Mouse (Mus musculus) neural tube, embryonic 11.5 days (tissue): ENCODE measurements at regions not wholly inside any gene's neighbourhood (a gene's known extent, or its start where the extent isn't known, plus 50 kb on each side); places are given as distances from the start of the nearest gene placed in this dataset.

ENCODE experiments used
- ATAC-seq: fragments of 200-750 bp; cut with Nextera tagmentation; 2 replicates; pipeline ENCODE4 v1.8.0; 2017; ENCODE audit warnings: moderate number of reproducible peaks, mild to moderate bottlenecking, moderate TSS enrichment, moderate library complexity; ENCODE audit not compliant: insufficient read depth, low FRiP score, low TSS enrichment
- DNase-seq: peaks from one replicate; pipeline ENCODE4 v3.0.0-alpha.2; 2015; ENCODE audit warnings: low spot score
- H3K27ac ChIP-seq: fragments of 300-500 bp; sonication (generic); 2 replicates; pipeline ENCODE4 v1.5.1; 2014; ENCODE audit warnings: low read depth, mild to moderate bottlenecking, low read length
- H3K27me3 ChIP-seq: fragments of 300-500 bp; sonication (generic); 2 replicates; pipeline ENCODE4 v1.6.1; 2014; ENCODE audit warnings: mild to moderate bottlenecking, low read length, mixed read lengths; ENCODE audit not compliant: control insufficient read depth, insufficient read depth
- H3K36me3 ChIP-seq: fragments of 300-500 bp; sonication (generic); 2 replicates; pipeline ENCODE4 v1.6.1; 2014; ENCODE audit warnings: mild to moderate bottlenecking, low read length, moderate library complexity, mixed read lengths; ENCODE audit not compliant: control insufficient read depth, insufficient read depth
- H3K4me1 ChIP-seq: fragments of 300-500 bp; sonication (generic); 2 replicates; pipeline ENCODE4 v1.6.1; 2014; ENCODE audit warnings: low read length, mixed read lengths; ENCODE audit not compliant: control insufficient read depth, insufficient read depth
- H3K4me2 ChIP-seq: fragments of 300-500 bp; sonication (generic); 2 replicates; pipeline ENCODE4 v1.6.1; 2014; ENCODE audit warnings: low read depth, mild to moderate bottlenecking, moderate library complexity
- H3K4me3 ChIP-seq: fragments of 300-500 bp; sonication (generic); 2 replicates; pipeline ENCODE4 v1.5.1; 2014; ENCODE audit warnings: low read depth, low read length
- H3K9ac ChIP-seq: fragments of 300-500 bp; sonication (generic); 2 replicates; pipeline ENCODE4 v1.6.1; 2014; ENCODE audit warnings: mild to moderate bottlenecking, low read length
- H3K9me3 ChIP-seq: fragments of 300-500 bp; sonication (generic); 2 replicates; pipeline ENCODE4 v1.6.1; 2016; ENCODE audit warnings: low read length; ENCODE audit not compliant: control insufficient read depth
- WGBS: fragments of 180-500 bp; shearing (Covaris S2); extraction: QIAGEN DNeasy Blood & Tissue Kit; methylation state at CpG from one replicate; pipeline ENCODE4 v1.1.7; 2014; 5-methylcytosine and 5-hydroxymethylcytosine counted together

DNA sequence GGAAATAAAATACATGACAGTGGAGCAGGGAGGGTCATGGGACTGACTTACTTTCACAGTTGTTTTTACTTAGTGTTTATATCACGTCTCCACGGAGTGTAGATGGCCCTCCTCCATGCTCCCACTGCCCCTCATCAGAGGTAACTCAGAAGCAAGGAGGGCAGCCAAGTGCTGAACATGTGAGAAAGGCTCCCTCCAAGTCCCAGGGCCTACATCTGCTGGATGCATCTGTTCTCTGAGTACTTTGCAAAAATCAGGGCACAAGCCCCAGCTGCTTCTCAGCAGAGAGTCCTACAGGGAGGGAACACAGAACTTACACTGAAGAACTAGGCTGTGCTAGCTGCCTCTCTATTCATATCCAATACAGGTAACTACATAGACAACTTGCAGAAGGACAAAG is 83.5 kb upstream of the Fam49a start:
- 71% methylated on average over 2 of the region's 2 CpGs for WGBS
- Histone ChIP-seq H3K4me2 (no peak overlapping the region), H3K4me3 (no peak overlapping the region), H3K27ac (no peak overlapping the region), H3K9ac (no peak overlapping the region), H3K9me3 (no peaks in the 10 kb centered on the region), H3K36me3 (no peaks in the 10 kb centered on the region), H3K4me1 (peaks cover 7% of the 10 kb centered on the region; the same call in 1 of the 2 replicates), H3K27me3 (no peaks in the 10 kb centered on the region)
- no peak for DNase-seq
- ATAC-seq: no peak

DNA sequence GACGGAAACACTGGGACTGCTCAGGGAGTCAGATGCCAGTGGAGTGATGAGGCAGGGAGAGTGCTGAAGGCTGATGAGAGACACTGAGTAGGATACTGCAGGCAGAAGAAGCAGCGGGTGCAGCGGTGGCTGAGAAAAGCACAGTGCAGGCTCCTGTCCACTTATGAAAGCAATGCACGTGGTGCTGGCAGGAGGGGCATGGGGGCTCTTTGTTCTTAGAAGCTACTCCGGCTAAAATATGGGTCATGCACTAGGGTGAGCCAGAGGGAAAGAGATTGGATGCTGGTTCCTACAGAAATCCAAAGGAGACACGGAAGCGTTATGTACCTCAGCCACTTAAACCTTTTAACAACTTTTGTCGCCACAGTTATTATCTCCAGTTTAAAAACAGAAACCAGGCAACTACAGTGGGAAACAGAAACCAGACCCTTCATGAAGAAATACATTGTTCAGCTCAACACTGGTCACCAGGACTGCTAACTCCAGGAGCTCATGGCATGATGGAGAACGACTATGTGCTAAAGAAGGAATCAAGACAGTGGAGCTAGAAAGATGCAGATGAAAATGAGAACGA is 82.6 kb upstream of the Fam49a start:
- Histone ChIP-seq H3K4me2 (no peak overlapping the region), H3K9me3 (no peaks in the 10 kb centered on the region), H3K9ac (no peak overlapping the region), H3K36me3 (no peaks in the 10 kb centered on the region), H3K27me3 (no peaks in the 10 kb centered on the region), H3K4me3 (no peak overlapping the region), H3K27ac (no peak overlapping the region), H3K4me1 (peaks cover 7% of the 10 kb centered on the region; the same call in 1 of the 2 replicates)
- ATAC-seq (0 out of 2 replicates have a peak, but pooled peaks have one; percentile 39), DNase-seq (peak; percentile 39)
- 62% methylated on average over 10 of the region's 10 CpGs for WGBS

DNA sequence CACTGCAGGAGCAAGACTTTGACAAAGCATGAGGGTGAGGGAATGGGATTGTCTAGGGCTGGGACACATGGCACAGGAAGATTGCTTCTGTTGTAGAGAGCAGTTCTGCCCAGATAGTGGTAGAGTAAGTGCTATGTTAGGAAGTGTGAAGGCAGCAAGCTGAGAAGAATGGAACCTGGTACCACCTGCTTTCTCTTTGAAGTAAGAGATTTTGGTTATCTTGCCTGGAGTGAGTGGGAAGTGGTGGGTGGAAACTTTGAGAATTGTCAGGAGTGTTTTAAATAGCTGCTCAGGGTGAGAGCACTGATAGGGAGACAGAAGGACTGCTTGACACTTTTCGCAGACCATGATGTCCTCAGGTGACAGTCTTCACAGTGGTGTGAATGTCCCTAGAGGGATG is 81.0 kb upstream of the Fam49a start:
- Histone ChIP-seq H3K9ac (no peak overlapping the region), H3K4me3 (no peak overlapping the region), H3K9me3 (no peaks in the 10 kb centered on the region), H3K36me3 (no peaks in the 10 kb centered on the region), H3K4me2 (no peak overlapping the region), H3K27ac (no peak overlapping the region), H3K27me3 (no peaks in the 10 kb centered on the region), H3K4me1 (peaks cover 7% of the 10 kb centered on the region; the same call in 1 of the 2 replicates)
- 86% methylated on average over 1 of the region's 1 CpGs for WGBS
- no peak for DNase-seq
- ATAC-seq: no peak

DNA sequence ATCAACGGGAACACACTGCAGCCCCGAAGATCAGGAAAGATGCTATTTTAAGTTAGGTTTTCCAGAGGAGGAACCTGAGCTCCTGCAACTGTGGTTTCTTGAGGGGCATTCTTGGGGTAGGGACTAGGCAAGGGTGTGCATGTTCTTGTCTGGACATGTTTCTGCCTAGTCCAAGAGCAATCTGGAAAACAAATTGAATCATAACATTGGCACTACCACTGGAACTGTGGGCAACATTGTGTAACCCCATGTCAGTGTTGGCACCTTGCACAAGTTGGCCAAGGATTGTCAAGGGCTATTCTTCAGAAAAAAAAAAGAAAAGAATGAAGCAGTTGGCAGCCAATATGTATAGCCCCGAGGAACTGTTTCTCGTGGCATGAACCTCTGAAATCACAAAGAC is 80.3 kb upstream of the Fam49a start:
- Histone ChIP-seq H3K4me2 (no peak overlapping the region), H3K4me1 (peaks cover 4% of the 10 kb centered on the region; the same call in 1 of the 2 replicates), H3K4me3 (no peak overlapping the region), H3K36me3 (no peaks in the 10 kb centered on the region), H3K9ac (no peak overlapping the region), H3K27ac (no peak overlapping the region), H3K9me3 (no peaks in the 10 kb centered on the region), H3K27me3 (no peaks in the 10 kb centered on the region)
- no peak for ATAC-seq
- DNase-seq: no peak
- WGBS: 93% methylated on average over 4 of the region's 4 CpGs

DNA sequence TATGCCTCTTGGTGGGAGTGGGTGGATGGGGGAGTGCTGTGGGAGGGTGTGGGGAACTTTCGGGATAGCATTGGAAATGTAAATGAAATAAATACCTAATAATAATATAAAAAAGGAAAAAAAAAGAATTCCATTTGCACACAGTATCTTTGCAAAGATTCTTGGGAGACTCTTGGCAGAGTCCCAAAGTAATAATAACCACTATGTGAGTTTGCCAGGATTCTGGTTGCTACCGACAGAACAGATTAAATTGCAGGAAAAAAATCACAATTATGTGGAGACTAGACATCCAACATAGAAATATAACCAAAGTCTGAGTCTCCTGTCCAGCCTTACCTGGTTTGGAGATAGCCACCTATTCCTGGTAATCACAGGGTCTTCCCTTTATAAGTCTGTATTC is 75.6 kb upstream of the Fam49a start:
- no peak for DNase-seq
- no peaks in the 10 kb centered on the region for H3K4me1 ChIP-seq

DNA sequence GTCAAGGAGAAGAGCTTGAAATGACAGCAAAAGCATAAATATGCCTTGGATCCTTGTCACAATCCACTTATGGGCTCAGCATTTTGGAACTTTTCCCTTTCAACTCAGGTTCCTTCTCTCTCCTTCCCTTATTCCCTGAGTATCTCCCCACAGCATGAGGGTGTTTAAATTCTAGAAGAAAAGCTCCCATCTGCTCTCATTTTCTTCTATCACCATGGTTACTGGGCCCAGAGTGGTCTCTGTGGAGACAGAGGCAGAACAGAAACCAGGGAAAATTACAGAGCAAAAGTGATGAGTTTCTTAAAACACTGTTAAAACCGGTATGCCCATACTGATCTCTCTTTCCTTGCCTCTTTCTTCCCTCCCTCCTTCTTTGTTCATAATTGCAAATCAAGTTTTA is 66.9 kb upstream of the Fam49a start:
- 81% methylated on average over 1 of the region's 1 CpGs for WGBS
- no peak for DNase-seq
- H3K4me2 ChIP-seq: no peak overlapping the region

More for the DNA sequence above, 75.6 kb upstream of the Fam49a start:
- 92% methylated on average over 2 of the region's 2 CpGs for WGBS
- Histone ChIP-seq H3K27ac (no peak overlapping the region), H3K4me2 (no peak overlapping the region), H3K4me3 (no peak overlapping the region), H3K27me3 (no peaks in the 10 kb centered on the region), H3K36me3 (no peaks in the 10 kb centered on the region), H3K9me3 (no peaks in the 10 kb centered on the region), H3K9ac (no peak overlapping the region)
- no peak for ATAC-seq

DNA sequence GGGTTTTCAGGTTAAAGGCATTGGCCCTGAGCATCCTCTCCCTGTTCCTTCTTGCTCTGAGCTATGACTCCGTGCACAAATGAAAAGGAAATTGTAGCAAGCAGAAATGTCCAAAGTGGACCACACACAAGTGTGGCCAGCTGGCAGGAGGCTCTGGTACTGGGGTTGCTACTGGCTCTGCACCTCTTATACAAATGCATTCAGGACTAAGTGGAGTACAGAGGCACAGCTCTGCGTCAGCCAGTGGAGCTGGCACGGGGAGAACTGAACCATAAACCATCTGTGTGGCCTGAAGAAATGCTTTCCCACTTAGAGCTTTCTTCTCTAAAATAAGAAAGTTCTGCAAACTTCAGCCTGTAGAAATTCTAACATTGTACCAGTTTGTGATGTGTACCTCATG is 65.3 kb upstream of the Fam49a start:
- Histone ChIP-seq H3K4me3 (no peak overlapping the region), H3K27me3 (no peaks in the 10 kb centered on the region), H3K9ac (no peak overlapping the region), H3K36me3 (no peaks in the 10 kb centered on the region), H3K4me2 (no peak overlapping the region), H3K4me1 (no peaks in the 10 kb centered on the region), H3K27ac (no peak overlapping the region), H3K9me3 (no peaks in the 10 kb centered on the region)
- ATAC-seq (no peak), DNase-seq (no peak)
- WGBS: 83% methylated on average over 3 of the region's 3 CpGs

More for the DNA sequence above, 66.9 kb upstream of the Fam49a start:
- Histone ChIP-seq H3K4me1 (no peaks in the 10 kb centered on the region), H3K36me3 (no peaks in the 10 kb centered on the region), H3K27me3 (no peaks in the 10 kb centered on the region), H3K4me3 (no peak overlapping the region), H3K27ac (no peak overlapping the region), H3K9me3 (no peaks in the 10 kb centered on the region), H3K9ac (no peak overlapping the region)
- ATAC-seq: no peak

DNA sequence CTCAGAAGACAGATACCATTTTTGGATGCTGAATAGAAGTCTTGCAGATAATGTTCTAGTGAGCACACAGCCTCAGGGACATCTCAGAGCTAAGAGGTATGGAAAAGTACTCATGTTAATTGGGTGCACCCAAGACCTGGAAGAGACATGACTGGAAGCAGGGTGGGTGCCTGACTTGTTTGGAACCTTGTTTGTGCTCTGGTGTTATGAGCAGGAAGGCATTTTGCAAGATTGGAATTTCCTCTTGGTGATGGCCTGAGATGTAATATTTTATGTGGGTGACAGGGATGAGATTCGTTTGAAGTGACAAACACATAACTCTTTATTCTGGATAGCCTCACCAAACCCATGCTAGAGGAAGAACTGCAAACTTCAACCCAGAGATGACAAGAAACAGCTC is 53.7 kb upstream of the Fam49a start:
- no peaks in the 10 kb centered on the region for H3K9me3 ChIP-seq
- H3K27ac ChIP-seq: no peak overlapping the region
- DNase-seq (no peak), ATAC-seq (no peak)
- no peak overlapping the region for H3K9ac ChIP-seq
- no peaks in the 10 kb centered on the region for H3K4me1 ChIP-seq
- 70% methylated on average over 1 of the region's 1 CpGs for WGBS
- no peaks in the 10 kb centered on the region for H3K27me3 ChIP-seq
- no peak overlapping the region for H3K4me2 ChIP-seq
- no peak overlapping the region for H3K4me3 ChIP-seq
- no peaks in the 10 kb centered on the region for H3K36me3 ChIP-seq
